Mouse (Mus musculus) limb, embryonic 11.5 days (tissue): Measurements from ENCODE around the gene Far1. TPM values are rescaled to one million over a fixed set of nuclear protein-coding genes. Genes with fewer than 3 reads are reported as not detected.

Experiments
- ATAC-seq: fragments of 200-750 bp; cut with Nextera tagmentation; 2 replicates; pipeline ENCODE4 v1.8.0; 2017; ENCODE audit warnings: low read depth; ENCODE audit not compliant: insufficient number of reproducible peaks, low FRiP score, low TSS enrichment
- DNase-seq: peaks from one replicate; pipeline ENCODE4 v3.0.0-alpha.2; 2015; ENCODE audit warnings: low spot score
- H3K27ac ChIP-seq: fragments of 300-500 bp; sonication (generic); replicated peaks from 2 replicates; pipeline ENCODE4 v1.5.1; 2014; ENCODE audit warnings: low read depth, mild to moderate bottlenecking, low read length
- H3K27me3 ChIP-seq: fragments of 300-500 bp; sonication (generic); 2 replicates; pipeline ENCODE4 v1.6.1; 2014; ENCODE audit warnings: mild to moderate bottlenecking, low read length, mixed read lengths; ENCODE audit not compliant: control insufficient read depth, insufficient read depth
- H3K36me3 ChIP-seq: fragments of 300-500 bp; sonication (generic); 2 replicates; pipeline ENCODE4 v1.6.1; 2014; ENCODE audit warnings: mild to moderate bottlenecking, low read length, moderate library complexity, mixed read lengths; ENCODE audit not compliant: control insufficient read depth, insufficient read depth
- H3K4me1 ChIP-seq: fragments of 300-500 bp; sonication (generic); 2 replicates; pipeline ENCODE4 v1.6.1; 2014; ENCODE audit warnings: low read length, mixed read lengths; ENCODE audit not compliant: control insufficient read depth, insufficient read depth
- H3K4me2 ChIP-seq: fragments of 300-500 bp; sonication (generic); 2 replicates; pipeline ENCODE4 v1.6.1; 2014; ENCODE audit warnings: low read depth, mild to moderate bottlenecking, moderate library complexity; ENCODE audit not compliant: severe bottlenecking
- H3K4me3 ChIP-seq: fragments of 300-500 bp; sonication (generic); 2 replicates; pipeline ENCODE4 v1.5.1; 2014; ENCODE audit warnings: low read depth, low read length
- H3K9ac ChIP-seq: fragments of 300-500 bp; sonication (generic); 2 replicates; pipeline ENCODE4 v1.6.1; 2014; ENCODE audit warnings: mild to moderate bottlenecking, low read length
- H3K9me3 ChIP-seq: fragments of 300-500 bp; sonication (generic); 2 replicates; pipeline ENCODE4 v1.6.1; 2016; ENCODE audit warnings: low read length; ENCODE audit not compliant: control insufficient read depth
- WGBS: fragments of 180-500 bp; shearing (Covaris S2); extraction: QIAGEN DNeasy Blood & Tissue Kit; methylation state at CpG from one replicate; pipeline ENCODE4 v1.1.7; 2014; 5-methylcytosine and 5-hydroxymethylcytosine counted together
- polyA plus RNA-seq: library from polyadenylated mRNA; unstranded; fragments of >200 nt; fragmentation: Nextera tagmentation; extraction: Ambion mirVana; gene quantifications from 2 replicates; pipeline ENCODE4 v1.2.1, GENCODE M21; 2014

Gene Far1
- polyA plus RNA-seq = 79.4 and 85.2 TPM in 2 replicates

GRCm38 (mm10) chr7:113513286-113513962 is at the start of gene Far1:
Gene Far1 (plus strand): TSS chr7:113513834.
- DNase-seq = peak; percentile 97
- H3K4me1 ChIP-seq = 0 out of 2 replicates have a peak, but pooled peaks cover 3% of the 10 kb centered on the region
- H3K36me3 ChIP-seq = no peaks in the 10 kb centered on the region
- ATAC-seq = peak; percentile 100
- H3K9me3 ChIP-seq = no peaks in the 10 kb centered on the region
- peak within 1 kb of the TSS; percentile 96 for H3K4me3 ChIP-seq
- peak within 1 kb of the TSS; percentile 87 for H3K4me2 ChIP-seq
- peak within 1 kb of the TSS; percentile 95 for H3K9ac ChIP-seq
- no peaks in the 10 kb centered on the region for H3K27me3 ChIP-seq
- H3K27ac ChIP-seq = peak within 1 kb of the TSS; percentile 85
- under 1% methylated on average over 70 of the region's 71 CpGs for WGBS

- H3K4me2 ChIP-seq = no peak overlapping the region
- H3K27me3 ChIP-seq = no peaks in the 10 kb centered on the region
- ATAC-seq = no peak
- H3K4me3 ChIP-seq = no peak overlapping the region
- no peaks in the 10 kb centered on the region for H3K36me3 ChIP-seq
- no peak overlapping the region for H3K27ac ChIP-seq
- H3K9ac ChIP-seq = no peak overlapping the region
- H3K9me3 ChIP-seq = no peaks in the 10 kb centered on the region
- no peak for DNase-seq
- WGBS = 80% methylated on average over 3 of the region's 3 CpGs
- H3K4me1 ChIP-seq = no peaks in the 10 kb centered on the region
These were observed 45.3 kb upstream of the Far1 start for GRCm38 (mm10) chr7:113468345-113468744.

- Histone ChIP-seq H3K4me2 (no peak overlapping the region), H3K27ac (no peak overlapping the region), H3K27me3 (no peaks in the 10 kb centered on the region), H3K4me3 (no peak overlapping the region), H3K9me3 (no peaks in the 10 kb centered on the region), H3K4me1 (no peaks in the 10 kb centered on the region), H3K9ac (no peak overlapping the region), H3K36me3 (no peaks in the 10 kb centered on the region)
- ATAC-seq = no peak
- 77% methylated on average over 2 of the region's 2 CpGs for WGBS
- no peak for DNase-seq
These were observed 43.0 kb upstream of the Far1 start for GRCm38 (mm10) chr7:113470671-113471070.

- H3K9me3 ChIP-seq = no peaks in the 10 kb centered on the region
- ATAC-seq (no peak), DNase-seq (no peak)
- no peak overlapping the region for H3K9ac ChIP-seq
- no peak overlapping the region for H3K27ac ChIP-seq
- H3K4me2 ChIP-seq = no peak overlapping the region
- H3K4me1 ChIP-seq = no peaks in the 10 kb centered on the region
- WGBS = 80% methylated on average over 1 of the region's 1 CpGs
- H3K36me3 ChIP-seq = no peaks in the 10 kb centered on the region
- no peaks in the 10 kb centered on the region for H3K27me3 ChIP-seq
- H3K4me3 ChIP-seq = no peak overlapping the region
These were observed 42.0 kb upstream of the Far1 start for GRCm38 (mm10) chr7:113471653-113472052.

- no peak overlapping the region for H3K4me3 ChIP-seq
- H3K4me1 ChIP-seq = no peaks in the 10 kb centered on the region
- no peak overlapping the region for H3K9ac ChIP-seq
- 73% methylated on average over 2 of the region's 2 CpGs for WGBS
- H3K36me3 ChIP-seq = no peaks in the 10 kb centered on the region
- no peak overlapping the region for H3K27ac ChIP-seq
- no peaks in the 10 kb centered on the region for H3K9me3 ChIP-seq
- no peaks in the 10 kb centered on the region for H3K27me3 ChIP-seq
- no peak overlapping the region for H3K4me2 ChIP-seq
- no peak for DNase-seq
- no peak for ATAC-seq
These were observed 17.8 kb upstream of the Far1 start for GRCm38 (mm10) chr7:113495792-113496191.

- 84% methylated on average over 3 of the region's 3 CpGs for WGBS
- ATAC-seq = no peak
These were observed 15.2 kb upstream of the Far1 start for GRCm38 (mm10) chr7:113498413-113498812.

GRCm38 (mm10) chr7:113499821-113500220 is 13.8 kb upstream of the Far1 start:
- no peak overlapping the region for H3K4me2 ChIP-seq
- H3K36me3 ChIP-seq = no peaks in the 10 kb centered on the region
- H3K9me3 ChIP-seq = no peaks in the 10 kb centered on the region
- no peak for ATAC-seq
- H3K27me3 ChIP-seq = no peaks in the 10 kb centered on the region
- no peak overlapping the region for H3K4me3 ChIP-seq
- H3K27ac ChIP-seq = no peak overlapping the region
- no peak for DNase-seq
- 86% methylated on average over 6 of the region's 6 CpGs for WGBS
- H3K4me1 ChIP-seq = no peaks in the 10 kb centered on the region
- no peak overlapping the region for H3K9ac ChIP-seq

More at GRCm38 (mm10) chr7:113498413-113498812, 15.2 kb upstream of the Far1 start:
- H3K4me3 ChIP-seq = no peak overlapping the region
- no peaks in the 10 kb centered on the region for H3K9me3 ChIP-seq
- no peak overlapping the region for H3K27ac ChIP-seq
- no peak overlapping the region for H3K9ac ChIP-seq
- H3K4me2 ChIP-seq = no peak overlapping the region
- H3K4me1 ChIP-seq = no peaks in the 10 kb centered on the region
- no peaks in the 10 kb centered on the region for H3K36me3 ChIP-seq
- no peaks in the 10 kb centered on the region for H3K27me3 ChIP-seq
- DNase-seq = no peak

- H3K4me1 ChIP-seq = no peaks in the 10 kb centered on the region
- WGBS = 66% methylated on average over 3 of the region's 3 CpGs
- H3K4me3 ChIP-seq = no peak overlapping the region
- H3K9ac ChIP-seq = no peak overlapping the region
- H3K4me2 ChIP-seq = no peak overlapping the region
- DNase-seq (no peak), ATAC-seq (no peak)
- H3K27me3 ChIP-seq = no peaks in the 10 kb centered on the region
- H3K36me3 ChIP-seq = no peaks in the 10 kb centered on the region
- no peak overlapping the region for H3K27ac ChIP-seq
- no peaks in the 10 kb centered on the region for H3K9me3 ChIP-seq
These were observed 11.2 kb upstream of the Far1 start for GRCm38 (mm10) chr7:113502453-113502852.

- DNase-seq (no peak), ATAC-seq (no peak)
- Histone ChIP-seq H3K9me3 (no peaks in the 10 kb centered on the region), H3K4me1 (no peaks in the 10 kb centered on the region), H3K4me2 (no peak overlapping the region), H3K27ac (no peak overlapping the region), H3K27me3 (no peaks in the 10 kb centered on the region), H3K9ac (no peak overlapping the region), H3K36me3 (no peaks in the 10 kb centered on the region), H3K4me3 (no peak overlapping the region)
- WGBS = 64% methylated on average over 5 of the region's 5 CpGs
These were observed 8.6 kb upstream of the Far1 start for GRCm38 (mm10) chr7:113505047-113505446.
